Mouse (Mus musculus): ENCODE results near the gene Ift46. TPM values are rescaled to one million over a fixed set of nuclear protein-coding genes. Genes with fewer than 3 reads are reported as not detected.
"Not testable (repeated sequence)": the region's sequence is repeated elsewhere in the genome, so short reads cannot be mapped to it uniquely, and the experiment has no call there.

Ift46 gene
- total and polyA plus RNA-seq, 3 experiments = 30.2 to 51.9 TPM; not detected in 1

- peak overlapping the region; percentile 38 for H3K27ac ChIP-seq (ENCODE audit: control insufficient read depth, low read depth, low read length)
- H3K9ac ChIP-seq (ENCODE audit: control insufficient read depth, low read depth, low read length, poor library complexity, severe bottlenecking) = peak overlapping the region; percentile 58
- H3K36me3 ChIP-seq (ENCODE audit: control insufficient read depth in 1 of 2, insufficient read depth in 2 of 2, low read length in 2 of 2) = peaks cover 4 to 35% of the 10 kb centered on the region in 2 experiments
- peak; percentile 25 for DNase-seq (ENCODE audit: low read depth, low spot score)
- H3K4me1 ChIP-seq (ENCODE audit: control insufficient read depth in 1 of 2, insufficient read depth in 2 of 2, low read length in 2 of 2) = peaks cover 7 to 15% of the 10 kb centered on the region in 2 experiments; a peak in 3 of 4 replicates
- H3K27me3 ChIP-seq (ENCODE audit: control insufficient read depth in 1 of 2, insufficient read depth in 2 of 2, low read length in 2 of 2); H3K9me3 ChIP-seq (replicated peaks; ENCODE audit: insufficient read depth, low read length): not testable (repeated sequence)
- H3K79me2 ChIP-seq (ENCODE audit: control insufficient read depth, insufficient read depth, low read length, poor library complexity) = peaks cover 38% of the 10 kb centered on the region
- peak overlapping the region; percentile 95 to 99 for H3K4me3 ChIP-seq (ENCODE audit: control insufficient read depth in 1 of 2, insufficient read depth in 1 of 2, low read depth in 2 of 2, low read length in 2 of 2)
- TF ChIP-seq MYC (IDR thresholded peaks at IDR 0.05; ENCODE audit: low read depth, low read length) (peak; percentile 60; the same call in 1 of the 2 replicates), ZNF384 (IDR thresholded peaks at IDR 0.05; ENCODE audit: low read depth, low read length) (peak; percentile 5; the same call in 1 of the 2 replicates), TBP (IDR thresholded peaks at IDR 0.05; ENCODE audit: low read depth, low read length) (peak; percentile 85)
These were observed 304 bp downstream of the Ift46 start for GRCm38 (mm10) chr9:44768029-44768394.

- TF ChIP-seq CTCF (IDR thresholded peaks at IDR 0.05 in 2 of 3, conservative IDR thresholded peaks at IDR 0.05 in 1 of 3; ENCODE audit: control insufficient read depth in 1 of 3, insufficient read depth in 1 of 3, low read depth in 2 of 3, low read length in 3 of 3, poor library complexity in 1 of 3, severe bottlenecking in 1 of 3) (peak; percentile 15 to 46 (median 42); a peak in 4 of 6 replicates), HCFC1 (IDR thresholded peaks at IDR 0.05; ENCODE audit: low read depth, low read length) (no peak), SMC3 (IDR thresholded peaks at IDR 0.05; ENCODE audit: low read depth, low read length) (peak; percentile 36), RAD21 (IDR thresholded peaks at IDR 0.05; ENCODE audit: low read depth, low read length) (peak; percentile 32)
These were observed 3.7 kb downstream of the Ift46 start for GRCm38 (mm10) chr9:44771376-44771775.

GRCm38 (mm10) chr9:44772392-44772749 is 4.7 kb downstream of the Ift46 start:
- Histone ChIP-seq H3K79me2 (ENCODE audit: control insufficient read depth, insufficient read depth, low read length, poor library complexity) (peaks cover 5% of the 10 kb centered on the region), H3K36me3 (ENCODE audit: control insufficient read depth in 1 of 2, insufficient read depth in 2 of 2, low read length in 2 of 2) (peaks cover 0 to 9% of the 10 kb centered on the region in 2 experiments; a peak in 2 of 4 replicates), H3K27ac (ENCODE audit: control insufficient read depth, low read depth, low read length) (peak overlapping the region; percentile 98), H3K4me3 (ENCODE audit: control insufficient read depth in 1 of 2, insufficient read depth in 1 of 2, low read depth in 2 of 2, low read length in 2 of 2) (peak overlapping the region; percentile 48 to 59), H3K9ac (ENCODE audit: control insufficient read depth, low read depth, low read length, poor library complexity, severe bottlenecking) (peak overlapping the region; percentile 68), H3K9me3 (replicated peaks; ENCODE audit: insufficient read depth, low read length) (no peaks in the 10 kb centered on the region), H3K27me3 (ENCODE audit: control insufficient read depth in 1 of 2, insufficient read depth in 2 of 2, low read length in 2 of 2) (no peaks in the 10 kb centered on the region), H3K4me1 (ENCODE audit: control insufficient read depth in 1 of 2, insufficient read depth in 2 of 2, low read length in 2 of 2) (peaks cover 0 to 8% of the 10 kb centered on the region in 2 experiments; a peak in 1 of 4 replicates)
- no peak for DNase-seq (ENCODE audit: low read depth, low spot score)
- TF ChIP-seq GATA1 (IDR thresholded peaks at IDR 0.05; ENCODE audit: low read depth, low read length) (0 out of 2 replicates have a peak, but pooled peaks have one; percentile 2), CHD1 (IDR thresholded peaks at IDR 0.05; ENCODE audit: low read depth, low read length) (0 out of 2 replicates have a peak, but pooled peaks have one; percentile 68), RAD21 (IDR thresholded peaks at IDR 0.05; ENCODE audit: low read depth, low read length) (no peak), MAX (IDR thresholded peaks at IDR 0.05; ENCODE audit: low read length) (no peak), TCF12 (IDR thresholded peaks at IDR 0.05; ENCODE audit: low read depth, low read length) (no peak), HCFC1 (IDR thresholded peaks at IDR 0.05; ENCODE audit: low read depth, low read length) (no peak), EP300 (IDR thresholded peaks at IDR 0.05; ENCODE audit: low read depth in 1 of 2, low read length in 2 of 2) (0 out of 4 replicates have a peak, but pooled peaks of 1 of the 2 experiments have one; percentile 22)

More at GRCm38 (mm10) chr9:44771376-44771775, 3.7 kb downstream of the Ift46 start:
- Histone ChIP-seq H3K9me3 (replicated peaks; ENCODE audit: insufficient read depth, low read length) (no peaks in the 10 kb centered on the region), H3K27me3 (ENCODE audit: control insufficient read depth in 1 of 2, insufficient read depth in 2 of 2, low read length in 2 of 2) (no peaks in the 10 kb centered on the region), H3K4me1 (ENCODE audit: control insufficient read depth in 1 of 2, insufficient read depth in 2 of 2, low read length in 2 of 2) (peaks cover 0 to 8% of the 10 kb centered on the region in 2 experiments; a peak in 2 of 4 replicates), H3K27ac (ENCODE audit: control insufficient read depth, low read depth, low read length) (peak overlapping the region; percentile 86), H3K9ac (ENCODE audit: control insufficient read depth, low read depth, low read length, poor library complexity, severe bottlenecking) (peak overlapping the region; percentile 41; the same call in 1 of the 2 replicates), H3K4me3 (ENCODE audit: control insufficient read depth in 1 of 2, insufficient read depth in 1 of 2, low read depth in 2 of 2, low read length in 2 of 2) (peak overlapping the region in 1 of 2 experiments; percentile 18; a peak in 1 of 4 replicates), H3K36me3 (ENCODE audit: control insufficient read depth in 1 of 2, insufficient read depth in 2 of 2, low read length in 2 of 2) (peaks cover 0 to 11% of the 10 kb centered on the region in 2 experiments; a peak in 2 of 4 replicates), H3K79me2 (ENCODE audit: control insufficient read depth, insufficient read depth, low read length, poor library complexity) (peaks cover 11% of the 10 kb centered on the region)
- DNase-seq (ENCODE audit: low read depth, low spot score) = peak; percentile 69
